Mouse (Mus musculus): Measurements from ENCODE around the gene Lpcat1. TPM values are rescaled to one million over a fixed set of nuclear protein-coding genes. Genes with fewer than 3 reads are reported as not detected.
A peak's percentile ranks its signal among the peaks of the same experiment; 100 is the strongest.

Lpcat1 gene
- polyA plus RNA-seq, 1 experiment = 425 TPM

DNA sequence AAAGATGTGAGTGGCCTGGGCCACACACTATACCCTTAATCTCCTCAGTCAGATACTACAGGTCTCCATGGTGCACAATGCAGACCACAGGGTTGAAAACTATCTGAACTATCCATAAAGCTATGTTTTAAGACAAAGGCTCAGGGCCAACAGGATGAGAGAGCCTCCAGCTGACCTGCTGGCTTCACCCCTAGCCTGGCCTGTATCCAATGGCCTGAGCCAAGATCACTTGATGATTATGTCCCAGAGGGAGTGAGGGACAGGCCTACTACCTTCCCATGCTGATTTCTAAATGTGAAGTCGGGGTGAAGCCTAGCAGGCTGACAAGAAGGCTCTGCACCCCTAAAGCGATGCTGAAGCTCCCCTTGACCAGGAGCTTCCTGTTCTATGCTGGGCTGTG, 21.9 kb upstream of the Lpcat1 start:
- WGBS = 47% methylated on average over 2 of the region's 2 CpGs
- TF ChIP-seq CTCF (IDR thresholded peaks at IDR 0.05; ENCODE audit: insufficient read depth, low read length) (no peak), POLR2A (IDR thresholded peaks at IDR 0.05; ENCODE audit: borderline replicate concordance, extremely low read depth, low read depth, low read length) (no peak)
- Histone ChIP-seq H3K4me3 (replicated peaks; ENCODE audit: extremely low read depth, low read depth, low read length) (no peak overlapping the region), H3K4me1 (ENCODE audit: control insufficient read depth, insufficient read depth, low read length) (peaks cover 37% of the 10 kb centered on the region)
- DNase-seq = no peak

- H3K4me3 ChIP-seq (replicated peaks; ENCODE audit: extremely low read depth, low read depth, low read length) = no peak overlapping the region
- DNase-seq = no peak
- TF ChIP-seq POLR2A (IDR thresholded peaks at IDR 0.05; ENCODE audit: borderline replicate concordance, extremely low read depth, low read depth, low read length) (no peak), CTCF (IDR thresholded peaks at IDR 0.05; ENCODE audit: insufficient read depth, low read length) (no peak)
- WGBS = 71% methylated on average over 2 of the region's 2 CpGs
- H3K4me1 ChIP-seq (ENCODE audit: control insufficient read depth, insufficient read depth, low read length) = peaks cover 33% of the 10 kb centered on the region
These were observed 20.9 kb upstream of the Lpcat1 start for GRCm38 (mm10) chr13:73446076-73446475.

DNA sequence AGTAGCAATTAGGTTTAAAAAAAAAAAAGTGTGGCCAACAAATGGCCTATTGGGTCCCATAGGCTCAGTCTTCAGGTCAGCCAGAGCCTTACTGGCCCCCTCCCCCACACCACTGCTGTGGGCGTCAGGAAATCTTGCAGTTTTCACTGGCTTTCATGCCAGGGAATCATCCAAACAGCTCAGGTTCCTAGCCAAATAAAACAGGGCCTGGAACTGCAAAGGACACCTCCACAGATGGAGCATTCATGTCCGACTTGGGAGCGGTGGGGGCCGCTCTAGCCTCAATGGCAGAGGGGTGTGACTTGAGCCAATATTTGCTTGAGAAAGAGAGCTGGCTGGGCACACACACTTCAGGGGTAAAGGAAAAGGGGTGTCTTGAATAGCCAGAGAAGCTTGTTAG, 20.5 kb upstream of the Lpcat1 start:
- DNase-seq = peak; percentile 54
- WGBS = 58% methylated on average over 4 of the region's 4 CpGs
- no peak overlapping the region for H3K4me3 ChIP-seq (replicated peaks; ENCODE audit: extremely low read depth, low read depth, low read length)
- TF ChIP-seq CTCF (IDR thresholded peaks at IDR 0.05; ENCODE audit: insufficient read depth, low read length) (no peak), POLR2A (IDR thresholded peaks at IDR 0.05; ENCODE audit: borderline replicate concordance, extremely low read depth, low read depth, low read length) (no peak)
- peaks cover 28% of the 10 kb centered on the region for H3K4me1 ChIP-seq (ENCODE audit: control insufficient read depth, insufficient read depth, low read length)

GRCm38 (mm10) chr13:73446943-73447342, 20.1 kb upstream of the Lpcat1 start:
- H3K4me1 ChIP-seq (ENCODE audit: control insufficient read depth, insufficient read depth, low read length) = peaks cover 24% of the 10 kb centered on the region
- 48% methylated on average over 7 of the region's 7 CpGs for WGBS
- no peak for DNase-seq
- TF ChIP-seq POLR2A (IDR thresholded peaks at IDR 0.05; ENCODE audit: borderline replicate concordance, extremely low read depth, low read depth, low read length) (no peak), CTCF (IDR thresholded peaks at IDR 0.05; ENCODE audit: insufficient read depth, low read length) (no peak)
- H3K4me3 ChIP-seq (replicated peaks; ENCODE audit: extremely low read depth, low read depth, low read length) = no peak overlapping the region

DNA sequence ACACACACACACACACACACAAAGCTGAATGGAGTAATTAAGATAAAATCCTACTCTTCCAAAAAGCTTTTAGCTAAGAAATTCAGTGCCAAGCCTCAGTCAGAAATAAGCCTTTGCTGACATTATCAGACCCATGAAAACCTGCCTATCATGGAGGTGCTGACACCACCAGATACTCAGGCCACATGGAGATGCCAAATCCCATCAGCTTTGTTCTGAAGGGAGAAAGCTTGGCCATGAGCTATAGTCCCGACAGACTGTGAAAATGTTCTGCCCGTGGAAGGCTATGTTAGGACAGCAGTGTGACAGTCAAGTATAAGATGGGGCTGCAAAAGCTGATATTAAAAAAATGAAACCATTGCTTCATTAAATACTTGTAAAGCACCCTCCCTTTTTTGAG, 19.5 kb upstream of the Lpcat1 start:
- 53% methylated on average over 2 of the region's 2 CpGs for WGBS
- H3K4me1 ChIP-seq (ENCODE audit: control insufficient read depth, insufficient read depth, low read length) = peaks cover 21% of the 10 kb centered on the region

DNA sequence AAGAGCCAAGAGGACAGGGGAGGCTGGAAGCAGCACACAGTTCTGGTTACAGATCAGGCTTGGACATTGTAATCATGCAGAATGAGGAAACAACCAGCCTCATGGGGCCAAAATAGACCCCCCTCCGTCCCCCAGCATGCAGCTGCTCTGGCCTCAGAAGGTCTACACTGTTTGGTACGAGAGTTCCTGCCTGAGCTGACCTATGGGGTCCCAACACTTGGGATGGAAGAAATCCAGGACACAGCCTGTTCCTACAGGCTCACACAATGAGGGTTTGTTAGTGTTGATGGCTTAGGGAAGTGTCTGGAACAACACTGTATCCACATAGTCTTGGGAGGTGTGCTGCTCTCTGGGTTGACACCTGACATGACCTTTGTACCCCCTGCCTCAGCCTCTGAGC, 18.8 kb upstream of the Lpcat1 start:
- H3K4me1 ChIP-seq (ENCODE audit: control insufficient read depth, insufficient read depth, low read length) = peaks cover 23% of the 10 kb centered on the region

More for the DNA sequence above, 19.5 kb upstream of the Lpcat1 start:
- TF ChIP-seq POLR2A (IDR thresholded peaks at IDR 0.05; ENCODE audit: borderline replicate concordance, extremely low read depth, low read depth, low read length) (no peak), CTCF (IDR thresholded peaks at IDR 0.05; ENCODE audit: insufficient read depth, low read length) (no peak)
- no peak for DNase-seq
- no peak overlapping the region for H3K4me3 ChIP-seq (replicated peaks; ENCODE audit: extremely low read depth, low read depth, low read length)

DNA sequence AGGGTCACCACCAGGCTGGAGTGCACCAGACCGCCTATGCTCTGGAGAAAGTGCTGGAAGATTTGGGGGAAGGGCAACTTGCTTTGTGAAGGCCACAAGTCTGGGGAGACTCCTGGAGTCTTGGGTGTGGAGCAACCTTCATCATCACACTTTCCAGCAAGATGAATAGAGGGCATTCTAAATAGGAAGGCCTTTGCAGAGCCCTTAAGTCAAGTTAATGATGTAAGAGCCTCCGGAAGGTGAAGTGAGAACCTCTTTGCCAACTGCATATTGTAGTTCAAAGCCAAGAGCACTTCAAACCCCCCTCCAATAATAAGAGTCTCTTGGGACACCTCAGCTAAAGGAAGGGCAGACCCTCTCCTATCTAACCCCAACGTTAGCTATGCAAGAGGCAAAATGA, 18.3 kb upstream of the Lpcat1 start:
- peaks cover 25% of the 10 kb centered on the region for H3K4me1 ChIP-seq (ENCODE audit: control insufficient read depth, insufficient read depth, low read length)
- DNase-seq = no peak
- H3K4me3 ChIP-seq (replicated peaks; ENCODE audit: extremely low read depth, low read depth, low read length) = no peak overlapping the region
- 68% methylated on average over 3 of the region's 3 CpGs for WGBS
- TF ChIP-seq CTCF (IDR thresholded peaks at IDR 0.05; ENCODE audit: insufficient read depth, low read length) (no peak), POLR2A (IDR thresholded peaks at IDR 0.05; ENCODE audit: borderline replicate concordance, extremely low read depth, low read depth, low read length) (no peak)

More for the DNA sequence above, 18.8 kb upstream of the Lpcat1 start:
- no peak for DNase-seq
- TF ChIP-seq POLR2A (IDR thresholded peaks at IDR 0.05; ENCODE audit: borderline replicate concordance, extremely low read depth, low read depth, low read length) = no peak
- no peak for TF ChIP-seq CTCF (IDR thresholded peaks at IDR 0.05; ENCODE audit: insufficient read depth, low read length)
- H3K4me3 ChIP-seq (replicated peaks; ENCODE audit: extremely low read depth, low read depth, low read length) = no peak overlapping the region
- WGBS = 45% methylated on average over 2 of the region's 2 CpGs

- 67% methylated on average over 3 of the region's 3 CpGs for WGBS
- no peak for DNase-seq
- Histone ChIP-seq H3K4me3 (replicated peaks; ENCODE audit: extremely low read depth, low read depth, low read length) (no peak overlapping the region), H3K4me1 (ENCODE audit: control insufficient read depth, insufficient read depth, low read length) (peaks cover 8% of the 10 kb centered on the region)
- TF ChIP-seq POLR2A (IDR thresholded peaks at IDR 0.05; ENCODE audit: borderline replicate concordance, extremely low read depth, low read depth, low read length) (no peak), CTCF (IDR thresholded peaks at IDR 0.05; ENCODE audit: insufficient read depth, low read length) (no peak)
These were observed 13.3 kb upstream of the Lpcat1 start for GRCm38 (mm10) chr13:73453503-73454217.

- Histone ChIP-seq H3K4me1 (ENCODE audit: control insufficient read depth, insufficient read depth, low read length) (peaks cover 8% of the 10 kb centered on the region), H3K4me3 (replicated peaks; ENCODE audit: extremely low read depth, low read depth, low read length) (no peak overlapping the region)
- 67% methylated on average over 3 of the region's 3 CpGs for WGBS
- no peak for DNase-seq
- TF ChIP-seq CTCF (IDR thresholded peaks at IDR 0.05; ENCODE audit: insufficient read depth, low read length) = no peak
- no peak for TF ChIP-seq POLR2A (IDR thresholded peaks at IDR 0.05; ENCODE audit: borderline replicate concordance, extremely low read depth, low read depth, low read length)
These were observed 11.7 kb upstream of the Lpcat1 start for GRCm38 (mm10) chr13:73455328-73455727.

DNA sequence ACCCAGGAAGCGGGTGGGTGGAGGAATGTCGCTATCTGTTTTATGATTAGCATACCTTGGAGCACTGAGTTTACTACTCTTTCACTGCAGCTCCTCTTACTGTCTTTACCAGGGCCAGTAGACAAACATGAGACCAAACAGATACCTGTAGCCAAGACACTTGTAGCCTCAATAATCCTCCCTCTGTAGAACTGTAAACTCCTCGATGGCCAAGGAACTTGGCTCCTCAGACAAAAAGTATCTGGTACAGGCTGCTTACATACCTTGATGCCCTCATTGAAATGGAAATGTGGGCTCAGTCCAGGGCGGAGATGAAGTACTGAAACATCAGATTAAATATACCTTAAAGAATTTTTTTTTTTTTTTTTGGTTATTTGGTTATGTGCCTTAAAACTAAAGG, 9.7 kb upstream of the Lpcat1 start:
- Histone ChIP-seq H3K4me3 (replicated peaks; ENCODE audit: extremely low read depth, low read depth, low read length) (no peak overlapping the region), H3K4me1 (ENCODE audit: control insufficient read depth, insufficient read depth, low read length) (peaks cover 7% of the 10 kb centered on the region)
- WGBS = 75% methylated on average over 4 of the region's 4 CpGs
- DNase-seq = no peak
- TF ChIP-seq CTCF (IDR thresholded peaks at IDR 0.05; ENCODE audit: insufficient read depth, low read length) (no peak), POLR2A (IDR thresholded peaks at IDR 0.05; ENCODE audit: borderline replicate concordance, extremely low read depth, low read depth, low read length) (no peak)
